7 mouse cellular contexts compared by ENCODE assay signal in the genomic region with DNA sequence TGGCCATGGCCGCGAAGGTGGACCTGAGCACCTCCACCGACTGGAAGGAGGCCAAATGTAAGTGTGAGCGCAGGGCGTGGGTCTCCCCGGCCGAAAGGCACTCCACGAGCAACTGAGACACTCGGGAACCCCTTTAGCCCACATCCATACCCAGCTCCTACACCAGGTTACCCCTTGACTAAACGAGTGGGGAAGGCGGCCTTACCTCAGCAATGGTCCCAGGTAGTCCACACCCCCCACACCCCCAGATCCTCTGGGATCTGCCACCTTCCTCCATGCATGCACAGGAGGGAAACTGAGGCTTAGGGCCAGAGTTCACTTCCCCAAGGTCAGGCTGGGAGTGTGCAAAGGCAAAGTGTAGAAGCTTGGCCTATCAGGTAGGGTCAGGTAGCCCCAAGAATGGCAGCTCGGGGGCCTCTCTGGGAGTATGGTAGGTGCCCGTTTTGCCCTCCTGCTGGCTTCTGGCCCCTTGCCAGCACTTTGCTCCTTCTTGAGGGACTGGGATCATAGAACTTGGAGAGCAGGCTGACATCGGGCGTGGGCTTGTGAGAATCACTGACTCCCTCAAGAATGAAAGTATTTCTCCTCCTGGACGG. TPM values are rescaled to one million over a fixed set of nuclear protein-coding genes. Genes with fewer than 3 reads are reported as not detected.
DNase-seq lines count a peak whose midpoint lies in the region; ATAC-seq and TF ChIP-seq lines count a peak whose summit lies in the region.

No protein-coding gene starts in this region.

- ATAC-seq in hindbrain, postnatal 0 days = peak; percentile 27; the same call in 1 of the 2 replicates

- under 1% methylated on average over 16 of the region's 16 CpGs for WGBS in lung, adult 2 months
- 5% methylated on average over 16 of the region's 16 CpGs for whole genome bisulfite sequencing in hindbrain, postnatal 0 days
- WGBS in macrophage (ENCODE audit: missing documents) = 2% methylated on average over 16 of the region's 16 CpGs

- TF ChIP-seq CTCF in lung, adult 2 months (IDR thresholded peaks at IDR 0.05; ENCODE audit: insufficient read depth, low read length) = no peak
- TF ChIP-seq CTCF in hindbrain, postnatal 0 days (IDR thresholded peaks at IDR 0.05; ENCODE audit: low read depth) = no peak

- H3K4me3 ChIP-seq in lung, adult 2 months (replicated peaks; ENCODE audit: extremely low read depth, low read depth, low read length) = peak overlapping the region; percentile 45
- peak overlapping the region; percentile 66 for H3K4me3 ChIP-seq in hindbrain, postnatal 0 days (ENCODE audit: low read length)
- H3K4me3 ChIP-seq in macrophage (ENCODE audit: inconsistent target) = peak overlapping the region; percentile 37

- no peak for TF ChIP-seq POLR2A in lung, adult 2 months (IDR thresholded peaks at IDR 0.05; ENCODE audit: borderline replicate concordance, extremely low read depth, low read depth, low read length)

- no peak for DNase-seq in lung, adult 2 months
- DNase-seq in lung, postnatal 4 days = no peak
- peak; percentile 75 for DNase-seq in adrenal gland, postnatal 25 days
- DNase-seq in cerebellum, postnatal 14 days = peak; percentile 56 to 79
- DNase-seq in hindbrain, postnatal 0 days (ENCODE audit: low spot score) = no peak
- DNase-seq in MN1 (ENCODE audit: low spot score) = no peak

- no peaks in the 10 kb centered on the region for H3K79me2 ChIP-seq in macrophage (ENCODE audit: inconsistent target)

- H3K9ac ChIP-seq in hindbrain, postnatal 0 days (replicated peaks; ENCODE audit: low read length) = peak overlapping the region; percentile 49

- H3K9me3 ChIP-seq in hindbrain, postnatal 0 days (ENCODE audit: low read length) = no peaks in the 10 kb centered on the region

- H3K4me2 ChIP-seq in hindbrain, postnatal 0 days (ENCODE audit: low read depth, low read length) = peak overlapping the region; percentile 100

- H3K27me3 ChIP-seq in hindbrain, postnatal 0 days (ENCODE audit: insufficient read depth, low read length) = no peaks in the 10 kb centered on the region

- peaks cover 12% of the 10 kb centered on the region for H3K4me1 ChIP-seq in lung, adult 2 months (ENCODE audit: control insufficient read depth, insufficient read depth, low read length)
- H3K4me1 ChIP-seq in hindbrain, postnatal 0 days (ENCODE audit: insufficient read depth, low read length) = peaks cover 5% of the 10 kb centered on the region; the same call in 1 of the 2 replicates

- H3K36me3 ChIP-seq in hindbrain, postnatal 0 days (ENCODE audit: insufficient read depth, low read length) = no peaks in the 10 kb centered on the region
- no peaks in the 10 kb centered on the region for H3K36me3 ChIP-seq in macrophage (ENCODE audit: inconsistent target)

- no peak overlapping the region for H3K27ac ChIP-seq in hindbrain, postnatal 0 days
- H3K27ac ChIP-seq in macrophage = 0 out of 2 replicates have a peak overlapping the region, but pooled peaks have one; percentile 7

RNA-seq across cellular contexts. Expression of gene Macrod1, which starts 0.6 kb away (rescaled TPM):
- 42.0 and 44.3 TPM in 2 replicates for polyA plus RNA-seq in lung, adult 2 months (2012; rRNA removed)
- 42.7 and 52.1 TPM in 2 replicates for total RNA-seq in adrenal gland, postnatal 25 days (2021)
- 4.8 and 9.5 TPM in 2 replicates for total RNA-seq in hindbrain, postnatal 0 days (2014; rRNA removed)
- 6.5 and 6.7 TPM in 2 replicates for polyA plus RNA-seq in hindbrain, postnatal 0 days (2015; fragmentation: Nextera tagmentation; extraction: Ambion mirVana)
- total RNA-seq in macrophage (2018; cell fraction: chromatin; rRNA removed) = 10 to 100 TPM in 1 of 26 experiments, 1 to 10 TPM in 21, under 1 TPM in 2, not detected in 2; 0.93 to 10.4 (median 2.1) TPM
- 10 to 100 TPM in 10 of 26 experiments, 1 to 10 TPM in 16; 1.2 to 14.3 (median 5.5) TPM for total RNA-seq in macrophage (2018; cell fraction: cytosol; rRNA removed)
- 1 to 10 TPM in 14 of 26 experiments, under 1 TPM in 9, not detected in 3; 0.56 to 7.9 (median 1.8) TPM for total RNA-seq in macrophage (2018; cell fraction: nucleus; rRNA removed)
- 5.5 to 13.5 TPM (median 7.3 TPM) in 3 replicates for polyA plus RNA-seq in macrophage (2018)

RNA-seq across cellular contexts. Expression of gene Stip1, which starts 17.5 kb away (rescaled TPM):
- 25.0 and 31.4 TPM in 2 replicates for polyA plus RNA-seq in lung, adult 2 months (2012; rRNA removed)
- 158 and 239 TPM in 2 replicates for total RNA-seq in adrenal gland, postnatal 25 days (2021)
- 87.3 and 89.0 TPM in 2 replicates for total RNA-seq in hindbrain, postnatal 0 days (2014; rRNA removed)
- polyA plus RNA-seq in hindbrain, postnatal 0 days (2015; fragmentation: Nextera tagmentation; extraction: Ambion mirVana) = 146 and 151 TPM in 2 replicates
- 10 to 100 TPM; 15.1 to 68.0 (median 30.0) TPM for total RNA-seq in macrophage (2018; cell fraction: chromatin; rRNA removed)
- total RNA-seq in macrophage (2018; cell fraction: cytosol; rRNA removed) = 100 to 1,000 TPM in 3 of 26 experiments, 10 to 100 TPM in 23; 58.9 to 126 (median 84.4) TPM
- 10 to 100 TPM; 18.8 to 70.9 (median 47.2) TPM for total RNA-seq in macrophage (2018; cell fraction: nucleus; rRNA removed)
- 53.3 to 149 TPM (median 126 TPM) in 3 replicates for polyA plus RNA-seq in macrophage (2018)

RNA-seq across cellular contexts. Expression of gene Fermt3, which starts 38.0 kb away (rescaled TPM):
- 36.8 and 41.6 TPM in 2 replicates for polyA plus RNA-seq in lung, adult 2 months (2012; rRNA removed)
- 4.2 and 4.4 TPM in 2 replicates for total RNA-seq in adrenal gland, postnatal 25 days (2021)
- total RNA-seq in hindbrain, postnatal 0 days (2014; rRNA removed) = 4.0 and 7.5 TPM in 2 replicates
- 3.5 and 4.0 TPM in 2 replicates for polyA plus RNA-seq in hindbrain, postnatal 0 days (2015; fragmentation: Nextera tagmentation; extraction: Ambion mirVana)
- 100 to 1,000 TPM in 25 of 26 experiments, 10 to 100 TPM in 1; 37.2 to 733 (median 434) TPM for total RNA-seq in macrophage (2018; cell fraction: chromatin; rRNA removed)
- 100 to 1,000 TPM; 156 to 317 (median 234) TPM for total RNA-seq in macrophage (2018; cell fraction: cytosol; rRNA removed)
- 100 to 1,000 TPM in 24 of 26 experiments, 10 to 100 TPM in 2; 63.6 to 558 (median 382) TPM for total RNA-seq in macrophage (2018; cell fraction: nucleus; rRNA removed)
- polyA plus RNA-seq in macrophage (2018) = 194 to 236 TPM (median 225 TPM) in 3 replicates

RNA-seq across cellular contexts. Expression of gene Flrt1, which starts 48.3 kb away (rescaled TPM):
- 0.29 and 0.40 TPM in 2 replicates for polyA plus RNA-seq in lung, adult 2 months (2012; rRNA removed)
- 1.6 and 2.0 TPM in 2 replicates for total RNA-seq in adrenal gland, postnatal 25 days (2021)
- total RNA-seq in hindbrain, postnatal 0 days (2014; rRNA removed) = 8.4 and 10.1 TPM in 2 replicates
- polyA plus RNA-seq in hindbrain, postnatal 0 days (2015; fragmentation: Nextera tagmentation; extraction: Ambion mirVana) = 7.8 and 8.1 TPM in 2 replicates
- under 1 TPM in 1 of 26 experiments, not detected in 25; 0.32 TPM for total RNA-seq in macrophage (2018; cell fraction: chromatin; rRNA removed)
- not detected for total RNA-seq in macrophage (2018; cell fraction: cytosol; rRNA removed)
- total RNA-seq in macrophage (2018; cell fraction: nucleus; rRNA removed) = not detected
- not detected in 3 replicates for polyA plus RNA-seq in macrophage (2018)

Comparison
In these comparisons a context has a peak if more than half of its experiments do, and no peak if none do; other contexts are left out.
1. DNase-seq: peak in adrenal gland, postnatal 25 days (single experiment) and cerebellum, postnatal 14 days (2 of 2); none in lung, adult 2 months (single experiment), lung, postnatal 4 days (0 of 2), hindbrain, postnatal 0 days (single experiment) and MN1 (single experiment).
2. Peak in every context shown above with its lines, with median percentiles within 50 percentile points of each other: H3K4me3 ChIP-seq.